Mouse (Mus musculus): ENCODE results near the gene Epha4.

Gene Epha4

GRCm38 (mm10) chr1:77514963-77515650 is at the start of gene Epha4:
Gene Epha4 (minus strand): TSS chr1:77515088.
- peak; percentile 91 for DNase-seq (ENCODE audit: low read depth, low spot score)

- DNase-seq (ENCODE audit: low read depth, low spot score) = no peak
Measured at GRCm38 (mm10) chr1:77556199-77556598, 41.3 kb upstream of the Epha4 start.

GRCm38 (mm10) chr1:77551927-77552326 is 37.0 kb upstream of the Epha4 start:
- no peak for DNase-seq (ENCODE audit: low read depth, low spot score)

- peak; percentile 59 for DNase-seq (ENCODE audit: low read depth, low spot score)
Measured at GRCm38 (mm10) chr1:77545722-77546121, 30.8 kb upstream of the Epha4 start.

- DNase-seq (ENCODE audit: low read depth, low spot score) = no peak
Measured at GRCm38 (mm10) chr1:77545035-77545434, 30.1 kb upstream of the Epha4 start.

GRCm38 (mm10) chr1:77544279-77544678 is 29.4 kb upstream of the Epha4 start:
- no peak for DNase-seq (ENCODE audit: low read depth, low spot score)

- DNase-seq (ENCODE audit: low read depth, low spot score) = no peak
Measured at GRCm38 (mm10) chr1:77539945-77540344, 25.1 kb upstream of the Epha4 start.

GRCm38 (mm10) chr1:77538559-77538958 is 23.7 kb upstream of the Epha4 start:
- DNase-seq (ENCODE audit: low read depth, low spot score) = no peak

- no peak for DNase-seq (ENCODE audit: low read depth, low spot score)
Measured at GRCm38 (mm10) chr1:77535905-77536304, 21.0 kb upstream of the Epha4 start.

GRCm38 (mm10) chr1:77532576-77533183 is 17.8 kb upstream of the Epha4 start:
- DNase-seq (ENCODE audit: low read depth, low spot score) = no peak

GRCm38 (mm10) chr1:77531934-77532575 is 17.2 kb upstream of the Epha4 start:
- no peak for DNase-seq (ENCODE audit: low read depth, low spot score)

- no peak for DNase-seq (ENCODE audit: low read depth, low spot score)
Measured at GRCm38 (mm10) chr1:77525082-77525481, 10.2 kb upstream of the Epha4 start.

GRCm38 (mm10) chr1:77523354-77523753 is 8.5 kb upstream of the Epha4 start:
- no peak for DNase-seq (ENCODE audit: low read depth, low spot score)

- DNase-seq (ENCODE audit: low read depth, low spot score) = no peak
Measured at GRCm38 (mm10) chr1:77521640-77522539, 7.0 kb upstream of the Epha4 start.

GRCm38 (mm10) chr1:77518715-77519114 is 3.8 kb upstream of the Epha4 start:
- no peak for DNase-seq (ENCODE audit: low read depth, low spot score)

- peak; percentile 92 for DNase-seq (ENCODE audit: low read depth, low spot score)
Measured at GRCm38 (mm10) chr1:77516203-77516991, 1.5 kb upstream of the Epha4 start.

GRCm38 (mm10) chr1:77515651-77515981 is 728 bp upstream of the Epha4 start:
- no peak for DNase-seq (ENCODE audit: low read depth, low spot score)

- DNase-seq (ENCODE audit: low read depth, low spot score) = peak; percentile 56
Measured at GRCm38 (mm10) chr1:77514325-77514962, 444 bp downstream of the Epha4 start.

- DNase-seq (ENCODE audit: low read depth, low spot score) = no peak
Measured at GRCm38 (mm10) chr1:77513959-77514324, 946 bp downstream of the Epha4 start.

GRCm38 (mm10) chr1:77513411-77513941 is 1.4 kb downstream of the Epha4 start:
- DNase-seq (ENCODE audit: low read depth, low spot score) = peak; percentile 57

All from mesoderm, embryonic 11.5 days (tissue).